Mouse (Mus musculus) MEL (cell line): ENCODE results near the gene Cym. TPM values are rescaled to one million over a fixed set of nuclear protein-coding genes. Genes with fewer than 3 reads are reported as not detected.

Source experiments
- DNase-seq: peaks from one replicate; pipeline ENCODE4 v3.0.0; 2011; ENCODE audit warnings: low read depth, low spot score
- H3K27ac ChIP-seq: 2 replicates; pipeline ENCODE4 v1.5.1; 2012; ENCODE audit warnings: low read depth, mild to moderate bottlenecking, control low read depth, low read length, moderate library complexity; ENCODE audit not compliant: control insufficient read depth
- H3K27me3 ChIP-seq, 2 experiments: fragments of 150-350 bp in 1 of 2; sonication (generic) in 1 of 2; 2 replicates each; pipeline ENCODE4 v1.6.1; 2012; ENCODE audit warnings: low read length in 2 of 2, mild to moderate bottlenecking in 2 of 2, improper control_type of control experiment in 1 of 2, moderate library complexity in 1 of 2; ENCODE audit not compliant: insufficient read depth in 2 of 2, control insufficient read depth in 1 of 2
- H3K36me3 ChIP-seq, 2 experiments: 2 replicates each; pipeline ENCODE4 v1.6.1; 2012 to 2014; ENCODE audit warnings: low read length in 2 of 2, improper control_type of control experiment in 1 of 2, inconsistent platforms in 1 of 2, mild to moderate bottlenecking in 1 of 2; ENCODE audit not compliant: insufficient read depth in 2 of 2, control insufficient read depth in 1 of 2
- H3K4me1 ChIP-seq, 2 experiments: fragments of 150-350 bp in 1 of 2; sonication (generic) in 1 of 2; 2 replicates each; pipeline ENCODE4 v1.6.1; 2012; ENCODE audit warnings: low read length in 2 of 2, improper control_type of control experiment in 1 of 2, mild to moderate bottlenecking in 1 of 2; ENCODE audit not compliant: insufficient read depth in 2 of 2, control insufficient read depth in 1 of 2
- H3K4me3 ChIP-seq, 2 experiments: fragments of 150-350 bp in 1 of 2; sonication (generic) in 1 of 2; 2 replicates each; pipeline ENCODE4 v1.5.1; 2012; ENCODE audit warnings: low read depth in 2 of 2, low read length in 2 of 2, mild to moderate bottlenecking in 2 of 2, moderate library complexity in 2 of 2, control low read depth in 1 of 2, improper control_type of control experiment in 1 of 2; ENCODE audit not compliant: control insufficient read depth in 1 of 2, insufficient read depth in 1 of 2
- H3K79me2 ChIP-seq: 2 replicates; pipeline ENCODE4 v1.6.1; 2012; ENCODE audit warnings: mild to moderate bottlenecking, low read length, moderate library complexity; ENCODE audit not compliant: control insufficient read depth, poor library complexity, insufficient read depth
- H3K9ac ChIP-seq: 2 replicates; pipeline ENCODE4 v1.6.1; 2012; ENCODE audit warnings: low read depth, mild to moderate bottlenecking, control low read depth, low read length, moderate library complexity; ENCODE audit not compliant: control insufficient read depth, poor library complexity, severe bottlenecking
- H3K9me3 ChIP-seq: fragments of 150-350 bp; sonication (generic); replicated peaks from 2 replicates; pipeline ENCODE4 v1.6.1; 2012; ENCODE audit warnings: mild to moderate bottlenecking, low read length, improper control_type of control experiment, moderate library complexity; ENCODE audit not compliant: insufficient read depth
- E2F4 ChIP-seq: IDR thresholded peaks from 2 replicates; pipeline ENCODE4 v1.6.1; 2011; ENCODE audit warnings: low read depth, low read length, improper control_type of control experiment, borderline replicate concordance
- ELF1 ChIP-seq: IDR thresholded peaks from 2 replicates; pipeline ENCODE4 v1.6.1; 2014; ENCODE audit warnings: low read depth, mild to moderate bottlenecking, inconsistent platforms, low read length, improper control_type of control experiment, moderate library complexity
- ETS1 ChIP-seq: IDR thresholded peaks from 2 replicates; pipeline ENCODE4 v1.6.1; 2012; ENCODE audit warnings: low read depth, mild to moderate bottlenecking, inconsistent platforms, low read length, improper control_type of control experiment, moderate library complexity
- HCFC1 ChIP-seq: IDR thresholded peaks from 2 replicates; pipeline ENCODE4 v1.6.1; 2012; ENCODE audit warnings: low read depth, mild to moderate bottlenecking, inconsistent platforms, low read length, improper control_type of control experiment, moderate library complexity
- JUND ChIP-seq: IDR thresholded peaks from 2 replicates; pipeline ENCODE4 v1.6.1; 2011; ENCODE audit warnings: low read depth, mild to moderate bottlenecking, improper control_type of control experiment, low read length
- KAT2A ChIP-seq: conservative IDR thresholded peaks from 2 replicates; pipeline ENCODE4 v1.6.1; 2012; ENCODE audit warnings: low read depth, low read length, improper control_type of control experiment, inconsistent platforms
- MAFK ChIP-seq: IDR thresholded peaks from 2 replicates; pipeline ENCODE4 v1.6.1; 2011; ENCODE audit warnings: low read depth, mild to moderate bottlenecking, low read length, improper control_type of control experiment, borderline replicate concordance
- MAX ChIP-seq: IDR thresholded peaks from 2 replicates; pipeline ENCODE4 v1.6.1; 2011; ENCODE audit warnings: low read length, improper control_type of control experiment
- MAZ ChIP-seq: IDR thresholded peaks from 2 replicates; pipeline ENCODE4 v1.6.1; 2012; ENCODE audit warnings: low read depth, mild to moderate bottlenecking, inconsistent platforms, low read length, improper control_type of control experiment
- MXI1 ChIP-seq: IDR thresholded peaks from 2 replicates; pipeline ENCODE4 v1.6.1; 2011; ENCODE audit warnings: mild to moderate bottlenecking, low read depth, low read length, improper control_type of control experiment
- NRF1 ChIP-seq: IDR thresholded peaks from 2 replicates; pipeline ENCODE4 v1.6.1; 2014; ENCODE audit warnings: low read depth, mild to moderate bottlenecking, inconsistent platforms, low read length, improper control_type of control experiment, moderate library complexity; ENCODE audit not compliant: poor library complexity, insufficient read depth, severe bottlenecking
- POLR2AphosphoS2 ChIP-seq: IDR thresholded peaks from 2 replicates; pipeline ENCODE4 v1.6.1; 2011; ENCODE audit warnings: low read length, improper control_type of control experiment
- RCOR1 ChIP-seq: IDR thresholded peaks from 2 replicates; pipeline ENCODE4 v1.6.1; 2012; ENCODE audit warnings: low read depth, mild to moderate bottlenecking, inconsistent platforms, low read length, improper control_type of control experiment
- SIN3A ChIP-seq: IDR thresholded peaks from 2 replicates; pipeline ENCODE4 v1.6.1; 2012; ENCODE audit warnings: low read length, improper control_type of control experiment, inconsistent platforms
- TBP ChIP-seq: IDR thresholded peaks from 2 replicates; pipeline ENCODE4 v1.8.0; 2011; ENCODE audit warnings: low read depth, low read length, improper control_type of control experiment
- TCF12 ChIP-seq: IDR thresholded peaks from 2 replicates; pipeline ENCODE4 v1.6.1; 2014; ENCODE audit warnings: low read depth, mild to moderate bottlenecking, inconsistent platforms, low read length, improper control_type of control experiment, moderate library complexity
- USF2 ChIP-seq, 2 experiments: IDR thresholded peaks; 2 replicates each; pipeline ENCODE4 v1.6.1; 2011 to 2012; ENCODE audit warnings: improper control_type of control experiment in 2 of 2, low read length in 2 of 2, borderline replicate concordance in 1 of 2, inconsistent platforms in 1 of 2, low read depth in 1 of 2, mild to moderate bottlenecking in 1 of 2; ENCODE audit not compliant: insufficient read depth in 1 of 2
- ZKSCAN1 ChIP-seq: IDR thresholded peaks from 2 replicates; pipeline ENCODE4 v1.6.1; 2012; ENCODE audit warnings: low read depth, mild to moderate bottlenecking, inconsistent platforms, low read length, improper control_type of control experiment, moderate library complexity
- polyA plus RNA-seq, 2 experiments: library from polyadenylated mRNA; stranded (reverse) in 1 of 2; unstranded in 1 of 2; fragments of >175 nt in 1 of 2; fragments of >200 nt in 1 of 2; gene quantifications; 2 replicates each; pipeline versions ENCODE4 v1.2.1 to v1.2.4; 2012; ENCODE audit warnings: low replicate concordance in 2 of 2, low read depth in 1 of 2; ENCODE audit not compliant: insufficient read length in 2 of 2, insufficient read depth in 1 of 2, missing spikeins in 1 of 2
- total RNA-seq: library from RNA; depleted of rRNA; stranded (reverse); fragments of 300-350 nt; gene quantifications from 2 replicates; pipeline ENCODE4 v1.2.3, GENCODE M21; 2012

Cym gene
- total and polyA plus RNA-seq, 3 experiments = 0.08 TPM; not detected in 2

- no peak for TF ChIP-seq MAZ
- TF ChIP-seq HCFC1 = no peak
- TF ChIP-seq ZKSCAN1 = no peak
- no peak for TF ChIP-seq E2F4
- no peak for TF ChIP-seq ETS1
- no peak for TF ChIP-seq MXI1
- no peak for TF ChIP-seq RCOR1
- H3K4me1 ChIP-seq = no peaks in the 10 kb centered on the region
- no peak overlapping the region for H3K4me3 ChIP-seq
- H3K36me3 ChIP-seq = no peaks in the 10 kb centered on the region
- no peak overlapping the region for H3K27ac ChIP-seq
- H3K9me3 ChIP-seq = no peaks in the 10 kb centered on the region
- H3K79me2 ChIP-seq = no peaks in the 10 kb centered on the region
- no peak overlapping the region for H3K9ac ChIP-seq
- peaks cover 15 to 21% of the 10 kb centered on the region in 2 experiments for H3K27me3 ChIP-seq
- no peak for DNase-seq
These were observed 28.8 kb upstream of the Cym start for GRCm38 (mm10) chr3:107250320-107250719.

DNA sequence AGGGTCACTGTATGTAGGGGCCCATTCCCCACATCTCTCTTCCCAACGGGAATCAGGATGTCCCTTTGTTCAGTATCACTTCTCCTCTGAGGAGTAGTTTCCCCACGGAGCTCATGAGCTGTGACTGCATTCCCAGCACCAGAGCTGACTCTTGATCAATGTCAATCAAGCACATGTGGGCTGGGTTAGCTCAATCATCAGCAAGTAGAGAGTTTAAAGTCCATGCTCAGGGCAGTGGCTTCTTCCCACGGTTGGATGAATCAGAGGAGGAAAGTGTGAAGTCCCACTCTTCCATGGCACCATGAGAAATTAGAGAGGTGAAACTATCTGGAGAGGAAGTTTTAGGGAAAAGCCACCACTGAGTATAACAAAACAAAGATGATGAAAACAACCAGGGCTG, 27.5 kb upstream of the Cym start:
- Histone ChIP-seq H3K27me3 (peaks cover 24 to 26% of the 10 kb centered on the region in 2 experiments), H3K9me3 (no peaks in the 10 kb centered on the region), H3K4me3 (no peak overlapping the region), H3K27ac (no peak overlapping the region), H3K4me1 (no peaks in the 10 kb centered on the region), H3K36me3 (no peaks in the 10 kb centered on the region), H3K9ac (no peak overlapping the region), H3K79me2 (no peaks in the 10 kb centered on the region)
- no peak for DNase-seq
- no peak for TF ChIP-seq KAT2A
- no peak for TF ChIP-seq NRF1
- no peak for TF ChIP-seq TCF12
- TF ChIP-seq TBP = no peak
- TF ChIP-seq MAFK = no peak
- TF ChIP-seq JUND = no peak
- no peak for TF ChIP-seq USF2 (IDR thresholded peaks at IDR 0.05; ENCODE audit: borderline replicate concordance in 1 of 2, insufficient read depth in 1 of 2, low read depth in 1 of 2, low read length in 2 of 2)
- TF ChIP-seq ETS1 = no peak
- no peak for TF ChIP-seq MAX
- TF ChIP-seq HCFC1 = no peak
- no peak for TF ChIP-seq ELF1
- no peak for TF ChIP-seq POLR2AphosphoS2
- no peak for TF ChIP-seq SIN3A
- TF ChIP-seq E2F4 = no peak
